Mouse (Mus musculus): Measurements from ENCODE around the gene Psmd4.

GRCm38 (mm10) chr3:95010396-95010795 lies 32.0 kb downstream of the Psmd4 start:
- TF ChIP-seq POLR2A (IDR thresholded peaks at IDR 0.05; ENCODE audit: borderline replicate concordance, insufficient read depth, low read length), result no peak
- TF ChIP-seq CTCF (IDR thresholded peaks at IDR 0.05; ENCODE audit: borderline replicate concordance, insufficient read depth, low read depth, low read length), result no peak

Data from cerebellum, adult 2 months (tissue).